Mouse (Mus musculus) cerebellum, postnatal 25 days (tissue): ENCODE results near the gene 1700001P01Rik.
A peak's percentile ranks its signal among the peaks of the same experiment; 100 is the strongest.
"Not testable (repeated sequence)": the region's sequence is repeated elsewhere in the genome, so short reads cannot be mapped to it uniquely, and the experiment has no call there.

ENCODE experiments used
- DNase-seq, 2 experiments: peaks; one replicate each; pipeline ENCODE4 v3.0.0; 2021; ENCODE audit warnings: mixed read lengths in 2 of 2

Gene 1700001P01Rik

DNA sequence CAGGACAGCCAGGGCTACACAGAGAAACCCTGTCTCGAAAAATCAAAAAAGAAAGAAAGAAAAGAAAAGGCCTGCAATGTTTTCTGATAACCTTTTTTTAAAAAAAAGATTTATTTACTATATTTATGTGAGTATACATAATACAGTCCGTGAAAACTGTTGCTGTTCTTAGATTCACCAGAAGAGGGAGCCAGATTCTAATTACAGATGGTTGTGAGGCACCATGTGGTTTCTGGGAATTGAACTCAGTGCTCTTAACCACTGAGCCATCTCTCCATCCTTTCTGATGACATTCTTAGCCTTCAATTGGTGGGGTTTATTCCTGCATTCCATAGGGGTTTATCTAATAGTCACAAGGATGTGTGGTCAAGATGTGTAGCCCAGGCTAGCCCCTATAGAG lies 17.4 kb upstream of the 1700001P01Rik start:
- peak in 1 of 2 experiments; percentile 56 for DNase-seq

DNA sequence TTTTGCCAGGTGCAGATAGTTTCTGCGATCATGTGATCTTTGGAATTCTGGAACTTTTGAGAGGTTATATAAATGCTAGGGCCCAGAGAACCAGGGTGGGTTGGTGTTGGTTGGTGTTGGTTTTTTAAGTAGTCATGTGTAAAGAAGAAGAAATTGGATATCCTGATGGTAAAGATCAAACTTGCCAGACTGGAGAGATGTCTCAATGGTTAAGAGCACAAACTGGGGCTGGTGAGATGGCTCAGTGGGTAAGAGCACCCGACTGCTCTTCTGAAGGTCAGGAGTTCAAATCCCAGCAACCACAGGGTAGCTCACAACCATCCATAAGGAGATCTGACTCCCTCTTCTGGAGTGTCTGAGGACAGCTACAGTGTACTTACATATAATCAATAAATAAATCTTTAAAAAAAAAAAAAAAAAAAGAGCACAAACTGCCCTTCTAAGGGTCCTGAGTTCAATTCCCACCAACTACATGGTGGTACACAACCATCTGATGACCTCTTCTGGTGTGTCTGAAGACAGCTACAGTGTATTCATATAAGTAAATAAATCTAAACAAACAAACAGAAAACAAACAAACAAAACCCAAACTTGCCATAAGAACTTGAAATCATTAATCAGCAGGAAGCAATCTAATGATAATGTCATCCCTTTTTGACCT lies 15.2 kb upstream of the 1700001P01Rik start:
- not testable (repeated sequence) for DNase-seq

DNA sequence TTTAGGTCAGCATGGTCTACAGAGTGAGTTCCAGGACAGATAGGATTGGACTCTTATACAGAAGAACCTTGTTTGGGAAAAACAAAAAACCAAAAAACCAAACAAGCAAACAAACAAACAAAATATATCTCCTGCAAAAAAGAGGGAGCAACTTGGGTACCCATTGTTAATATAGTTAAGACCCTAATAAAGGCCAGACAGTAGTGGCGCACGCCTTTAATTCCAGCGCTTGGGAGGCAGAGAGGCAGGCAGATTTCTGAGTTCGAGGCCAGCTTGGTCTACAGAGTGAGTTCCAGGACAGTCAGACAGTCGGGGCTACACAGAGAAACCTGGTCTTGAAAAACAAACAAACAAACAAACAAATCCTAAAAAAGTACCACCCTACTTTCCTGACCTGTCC lies 14.0 kb upstream of the 1700001P01Rik start:
- no peak for DNase-seq

DNA sequence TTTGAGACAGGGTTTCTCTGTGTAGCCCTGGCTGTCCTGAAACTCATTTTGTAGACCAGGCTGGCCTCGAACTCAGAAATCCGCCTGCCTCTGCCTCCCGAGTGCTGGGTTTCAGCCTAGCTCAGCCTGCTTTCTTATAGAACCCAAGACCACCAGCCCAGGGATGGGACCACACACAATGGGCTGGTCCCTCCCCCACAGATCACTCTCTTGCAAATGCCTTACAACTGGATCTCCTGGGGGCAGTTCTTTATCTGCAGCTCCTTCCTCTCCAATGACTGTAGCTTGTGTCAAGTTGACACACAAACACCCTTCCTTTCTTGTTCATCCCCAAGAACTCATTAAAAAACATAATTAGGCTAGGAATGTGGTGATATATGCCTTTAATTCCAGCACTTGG lies 12.2 kb upstream of the 1700001P01Rik start:
- DNase-seq = no peak

DNA sequence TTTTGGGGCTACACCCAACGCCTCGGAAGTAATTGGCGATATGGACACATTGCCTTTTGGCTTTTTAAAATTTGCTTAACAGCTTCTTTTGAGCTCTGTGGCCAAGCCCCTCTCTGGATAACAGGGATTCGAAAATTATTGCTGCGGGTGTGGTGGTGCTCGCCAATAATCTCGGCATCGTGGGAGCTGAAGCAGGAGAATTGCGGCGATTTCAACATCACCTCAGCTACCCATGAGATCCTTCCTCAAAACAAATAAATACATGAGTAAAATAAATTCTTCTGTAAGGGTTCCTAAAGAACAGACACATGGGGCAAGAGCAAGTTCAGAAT lies 6.8 kb upstream of the 1700001P01Rik start:
- DNase-seq = no peak

DNA sequence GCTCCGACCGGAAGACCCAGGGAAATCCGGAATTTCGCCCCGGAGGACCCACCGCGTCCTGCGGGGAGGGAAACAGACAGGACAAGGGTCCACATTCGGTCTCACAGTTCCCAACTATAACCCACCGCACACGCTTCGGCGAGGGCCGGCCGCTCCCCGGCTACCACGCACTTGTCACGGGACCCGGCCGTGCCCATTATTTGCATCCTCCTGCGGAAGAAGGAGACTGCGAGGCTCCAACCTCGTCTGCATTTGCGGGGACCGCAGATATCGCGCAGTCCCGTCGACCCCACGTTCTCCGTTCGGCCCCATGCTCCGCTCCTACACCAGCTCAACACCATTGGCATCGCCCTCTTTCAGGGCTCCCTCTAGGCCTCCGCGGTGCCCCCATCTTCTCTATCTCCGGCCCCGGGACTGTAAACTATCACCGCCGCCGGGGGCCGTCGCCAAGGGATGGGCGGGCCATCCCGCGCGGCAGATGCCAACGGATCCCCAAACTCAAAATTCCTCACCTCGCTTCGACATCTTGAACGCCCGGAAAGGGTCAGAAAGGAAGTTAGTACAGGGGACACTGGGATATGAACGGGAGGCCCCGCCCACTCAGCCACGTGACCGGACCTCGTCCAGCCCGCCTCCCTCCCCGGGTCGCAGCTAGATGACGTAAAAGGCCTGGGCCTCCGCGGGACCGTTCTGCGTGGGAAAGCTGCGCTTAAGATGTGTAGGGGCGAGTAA lies 6.3 kb upstream of the 1700001P01Rik start, which contains the start of gene Rpl23:
Gene Rpl23 (minus strand): TSS at position 606 of the 732 bp plus-strand sequence.
- peak; percentile 100 for DNase-seq

DNA sequence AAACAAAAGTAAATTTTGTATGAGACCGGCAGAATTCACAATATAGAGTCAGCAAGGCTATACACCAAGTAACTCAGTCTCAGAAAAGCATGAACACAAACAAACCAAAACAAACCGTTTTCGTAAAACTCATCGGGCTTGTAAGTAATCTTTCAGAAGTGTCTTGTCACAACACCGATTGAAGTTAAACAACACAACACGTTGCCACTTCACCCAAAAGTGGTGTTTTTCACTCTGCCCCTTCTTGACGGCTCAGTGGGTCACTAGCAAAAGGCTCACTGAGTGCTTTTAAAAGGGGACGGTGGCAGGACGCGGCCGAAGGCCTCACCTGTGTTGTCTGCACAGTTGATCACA lies 5.7 kb upstream of the 1700001P01Rik start:
- no peak for DNase-seq

DNA sequence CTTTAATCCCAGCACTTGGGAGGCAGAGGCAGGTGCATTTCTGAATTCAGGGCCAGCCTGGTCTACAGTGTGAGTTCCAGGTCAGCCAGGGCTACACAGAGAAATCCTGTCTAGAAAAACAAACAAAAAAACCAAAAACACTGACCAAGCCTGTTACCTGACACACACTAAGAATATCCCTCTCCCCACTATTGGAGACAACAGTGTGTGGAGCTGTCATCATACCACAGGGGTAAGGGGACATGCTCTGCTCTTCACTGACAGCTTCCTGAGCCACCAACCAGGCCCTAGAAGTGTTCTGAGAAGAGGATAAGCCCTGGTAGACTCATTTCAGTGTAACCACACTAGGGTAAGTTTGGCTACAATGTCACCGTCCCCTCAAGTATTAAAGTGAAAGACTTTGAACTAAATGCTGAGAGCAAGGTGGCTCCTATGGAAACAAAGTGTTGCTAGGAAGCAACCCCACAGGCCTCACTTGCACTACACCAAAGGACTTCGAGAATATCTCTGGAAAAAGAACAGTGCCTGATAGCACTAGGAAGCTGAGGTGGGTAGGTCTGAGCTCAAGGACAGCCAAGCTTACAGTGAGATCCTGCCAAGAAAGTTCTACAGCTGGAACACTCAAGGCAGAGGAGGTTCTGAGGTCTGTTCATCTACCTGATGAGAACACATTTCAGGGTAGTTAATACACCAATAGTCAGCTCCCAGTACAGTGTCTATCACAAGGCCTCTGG lies 4.4 kb upstream of the 1700001P01Rik start:
- no peak for DNase-seq

DNA sequence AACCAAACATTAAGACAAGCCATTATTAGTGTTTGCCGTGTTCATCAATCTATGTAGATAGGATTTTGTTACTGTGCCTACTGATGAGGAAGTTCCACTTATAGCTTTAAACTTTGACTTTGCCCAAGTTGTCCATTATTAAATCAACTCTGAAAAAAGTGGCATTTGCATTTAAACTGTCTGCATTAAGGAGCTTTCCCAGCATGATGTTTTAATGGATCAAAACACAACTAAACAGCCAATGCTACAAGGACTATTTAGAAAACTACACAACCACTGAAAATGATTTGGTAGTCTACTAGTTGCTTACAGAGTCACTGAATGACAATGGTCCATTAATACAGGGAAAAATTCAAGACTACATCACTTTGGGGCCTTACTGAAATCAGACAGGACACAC lies 3.2 kb upstream of the 1700001P01Rik start:
- DNase-seq = no peak

DNA sequence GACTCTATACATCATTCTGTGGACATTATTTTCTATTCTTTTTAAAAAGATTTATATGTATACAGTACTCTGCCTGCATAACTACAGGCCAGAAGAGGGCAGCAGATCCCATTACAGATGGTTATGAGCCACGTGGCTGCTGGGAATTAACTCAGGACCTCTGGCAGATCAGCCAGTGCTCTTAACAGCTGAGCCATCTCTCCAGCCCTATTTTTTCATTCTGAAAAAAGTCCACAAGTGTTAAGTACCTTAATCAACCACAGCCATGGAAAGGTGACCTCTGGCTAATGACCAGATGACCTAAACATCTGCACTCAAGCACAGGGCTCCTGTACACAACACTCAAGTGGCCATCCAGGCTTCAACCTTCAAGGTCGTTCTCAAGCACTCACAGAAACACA lies 1.4 kb upstream of the 1700001P01Rik start:
- peak in 1 of 2 experiments; percentile 25 for DNase-seq

DNA sequence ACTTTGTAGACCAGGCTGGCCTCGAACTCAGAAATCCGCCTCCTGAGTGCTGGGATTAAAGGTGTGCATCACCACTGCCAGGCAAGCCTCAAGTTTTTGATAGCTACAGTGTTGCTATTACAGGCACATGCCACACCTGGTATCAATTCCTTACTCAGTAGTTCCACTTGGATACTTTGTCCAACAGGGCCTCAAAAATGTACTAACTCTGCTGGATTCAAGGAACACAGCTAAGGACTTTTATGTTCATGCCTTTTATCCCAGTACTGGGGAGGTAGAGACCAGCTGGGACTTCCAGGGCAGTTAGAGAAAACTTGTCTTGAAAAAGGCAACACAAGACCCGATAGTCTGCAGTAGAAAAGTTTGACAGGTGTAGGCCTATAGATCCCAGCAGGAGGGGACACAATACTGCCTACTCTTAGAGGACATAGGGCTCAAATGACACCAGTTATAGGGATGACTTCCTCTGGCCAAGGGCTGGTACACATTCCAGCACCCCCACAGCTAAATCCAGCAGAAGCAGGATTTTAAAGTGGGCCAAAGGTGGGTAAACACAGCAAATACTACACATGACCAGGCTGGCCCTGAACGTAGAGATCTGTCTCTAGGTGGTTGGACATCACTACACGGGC lies 895 bp upstream of the 1700001P01Rik start:
- DNase-seq = no peak

DNA sequence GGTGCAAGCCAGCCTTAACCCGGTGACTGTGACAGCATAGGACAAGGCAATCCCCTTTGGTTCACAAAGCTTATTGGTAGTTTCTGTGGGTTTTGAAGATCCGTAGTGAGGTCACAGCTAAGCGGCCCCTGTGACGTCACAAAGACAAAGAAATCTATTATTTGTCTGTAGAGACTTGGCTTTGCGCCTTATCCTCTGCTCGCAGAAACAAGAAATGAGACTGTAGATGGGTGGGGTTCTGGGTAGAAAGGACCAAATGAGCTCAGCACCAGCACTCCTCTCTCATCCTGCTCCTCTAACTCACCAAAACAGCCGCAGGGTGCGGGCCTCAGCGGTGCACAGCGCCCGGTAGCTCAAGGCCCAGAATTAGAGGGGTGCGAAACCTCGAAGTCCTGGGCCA lies 532 bp downstream of the 1700001P01Rik start:
- no peak for DNase-seq

DNA sequence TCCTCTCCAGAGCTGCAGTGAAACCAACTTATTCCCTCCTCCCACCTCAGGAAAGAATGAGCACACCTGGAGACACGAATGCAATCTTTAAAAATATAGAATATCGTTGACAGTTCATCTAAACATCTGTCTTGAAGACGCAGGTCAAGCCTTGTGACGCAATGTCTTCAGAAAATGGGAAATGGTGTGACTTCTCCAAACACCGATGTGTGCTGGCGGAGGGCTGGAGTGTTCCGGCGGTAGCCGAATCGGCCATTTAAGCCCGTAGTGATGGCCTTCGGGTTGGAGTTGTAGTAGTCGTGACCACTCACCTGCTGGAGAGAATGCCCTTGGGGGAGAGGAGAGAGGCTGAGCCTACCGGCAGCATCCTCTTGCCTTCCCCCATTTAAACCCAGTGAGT lies 4.3 kb downstream of the 1700001P01Rik start:
- DNase-seq = no peak

DNA sequence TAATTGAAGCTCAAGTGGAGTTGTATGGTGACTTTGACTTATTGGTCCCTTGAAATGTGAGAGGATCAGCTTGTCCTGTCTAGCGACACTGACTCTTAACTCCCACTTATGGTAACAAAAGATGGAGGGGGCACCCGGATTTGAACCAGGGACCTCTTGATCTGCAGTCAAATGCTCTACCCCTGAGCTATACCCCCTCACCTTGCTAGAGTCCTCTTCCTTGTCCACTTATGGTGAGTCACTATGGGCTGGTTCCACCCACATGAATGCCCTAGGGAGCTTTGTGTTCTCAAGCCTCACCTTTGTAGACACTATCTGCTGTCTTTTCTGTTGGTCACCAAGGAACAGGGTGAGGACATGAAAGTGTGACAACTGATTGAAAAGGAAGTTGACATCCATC lies 6.0 kb downstream of the 1700001P01Rik start:
- peak in 1 of 2 experiments; percentile 25 for DNase-seq

DNA sequence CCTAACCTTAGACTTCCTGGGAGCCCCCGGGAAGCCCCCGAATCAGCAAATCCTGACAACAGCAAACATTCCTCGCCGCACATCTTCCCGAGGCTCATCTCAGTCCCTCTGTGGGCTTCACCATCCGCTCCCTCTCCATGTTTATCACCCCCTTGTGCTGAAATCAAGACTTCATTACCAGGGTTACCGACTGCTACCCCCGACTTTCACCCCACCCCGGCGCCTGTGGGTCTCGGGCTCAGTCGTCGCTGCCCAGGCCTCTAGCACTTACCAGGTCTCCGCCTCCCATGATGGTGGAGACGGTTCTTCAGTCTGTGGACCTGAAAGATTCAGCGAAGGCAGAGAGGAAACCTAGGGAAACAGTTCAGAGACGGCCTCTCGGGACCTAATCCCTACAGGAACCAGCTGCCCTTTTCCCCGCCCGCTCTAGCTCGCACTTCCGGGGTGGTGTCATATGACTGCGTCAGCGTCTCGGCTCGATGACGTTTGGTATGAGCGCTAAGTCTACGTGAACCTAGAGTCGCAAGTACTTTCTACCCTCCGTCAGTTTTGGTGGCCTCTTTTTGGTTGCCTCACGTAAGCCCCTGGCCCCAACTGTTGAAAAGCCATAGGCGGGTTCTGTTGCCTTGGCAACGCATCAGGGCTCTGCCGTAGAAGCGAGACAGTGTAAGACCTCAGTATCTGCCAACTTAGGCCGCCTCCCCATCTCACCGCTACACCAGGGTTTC lies 9.4 kb downstream of the 1700001P01Rik start, which contains the start of gene Cwc25:
Gene Cwc25 (minus strand): TSS at position 403 of the 728 bp plus-strand sequence.
- peak; percentile 96 to 97 for DNase-seq

DNA sequence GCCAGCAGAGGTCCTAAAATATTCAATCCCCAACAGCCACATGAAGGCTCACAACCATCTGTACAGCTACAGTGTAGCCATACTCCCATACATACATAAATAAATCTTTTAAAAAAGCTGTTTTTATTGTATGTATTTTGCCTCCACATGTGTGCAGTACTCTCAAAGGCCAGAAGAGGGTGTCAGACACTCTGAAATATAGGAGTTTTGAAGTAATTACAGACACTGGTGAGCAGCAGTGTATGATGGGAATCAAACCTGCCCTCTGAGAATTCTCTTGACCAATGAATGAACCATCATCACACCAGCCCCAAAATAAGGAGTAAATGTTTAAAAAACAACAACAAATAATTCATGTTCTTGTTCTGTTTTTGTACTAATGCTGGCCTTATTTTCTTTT lies 14.1 kb downstream of the 1700001P01Rik start:
- no peak for DNase-seq

DNA sequence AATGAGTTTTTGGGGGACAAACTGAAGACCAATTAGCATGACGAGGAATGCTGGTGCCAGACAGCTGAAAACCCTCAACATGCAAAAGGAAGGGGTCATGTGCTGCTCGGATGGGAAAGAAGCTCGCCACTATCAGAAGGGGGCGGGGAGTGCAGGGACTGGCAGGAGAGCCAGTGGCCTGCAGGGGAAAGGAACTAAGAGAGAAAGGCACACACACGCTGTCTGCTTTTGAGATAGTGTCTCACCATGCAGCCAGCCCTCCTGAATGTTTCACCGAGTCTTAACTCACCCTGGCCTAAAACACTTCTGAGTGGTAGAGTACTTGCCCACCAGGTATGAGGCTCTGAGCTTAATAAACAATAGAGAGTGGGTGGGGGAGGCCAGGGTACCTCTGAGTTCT lies 16.8 kb downstream of the 1700001P01Rik start:
- no peak for DNase-seq

DNA sequence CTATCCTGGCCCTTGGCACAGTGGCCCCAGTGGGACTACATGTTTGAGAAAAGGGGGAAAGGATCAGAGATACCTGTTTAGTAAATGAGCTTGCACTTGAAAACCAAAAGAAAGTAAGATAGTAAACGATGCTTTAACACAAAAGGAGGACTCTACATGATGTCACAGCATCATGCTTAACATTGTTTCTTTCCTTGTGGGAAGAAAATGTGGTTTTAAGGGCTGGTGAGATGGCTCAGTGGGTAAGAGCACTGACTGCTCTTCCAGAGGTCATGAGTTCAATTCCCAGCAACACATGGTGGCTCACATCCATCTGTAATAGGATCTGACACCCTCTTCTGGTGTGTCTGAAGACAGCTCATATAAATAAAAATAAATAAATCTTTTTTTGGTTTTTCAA lies 17.6 kb downstream of the 1700001P01Rik start:
- no peak for DNase-seq

DNA sequence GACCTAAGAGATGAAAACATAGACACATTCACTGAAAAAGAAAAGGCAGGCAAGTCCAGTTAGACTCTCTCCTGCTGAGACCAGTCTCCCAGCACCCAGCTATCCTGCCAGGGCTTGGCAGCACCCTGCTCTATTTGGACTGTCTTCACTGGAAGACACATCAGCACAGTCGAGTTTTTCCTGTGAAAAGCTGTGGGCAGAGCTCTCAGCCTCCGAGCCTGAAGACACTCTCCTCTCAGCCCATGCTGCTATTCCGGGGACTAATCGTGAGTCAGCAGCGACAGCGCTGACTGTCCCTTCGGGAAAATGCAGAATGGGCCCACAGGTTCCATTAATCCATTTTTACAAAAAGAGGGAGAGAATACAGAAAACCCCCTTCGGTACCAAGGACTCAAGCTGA lies 22.4 kb downstream of the 1700001P01Rik start:
- DNase-seq = no peak

DNA sequence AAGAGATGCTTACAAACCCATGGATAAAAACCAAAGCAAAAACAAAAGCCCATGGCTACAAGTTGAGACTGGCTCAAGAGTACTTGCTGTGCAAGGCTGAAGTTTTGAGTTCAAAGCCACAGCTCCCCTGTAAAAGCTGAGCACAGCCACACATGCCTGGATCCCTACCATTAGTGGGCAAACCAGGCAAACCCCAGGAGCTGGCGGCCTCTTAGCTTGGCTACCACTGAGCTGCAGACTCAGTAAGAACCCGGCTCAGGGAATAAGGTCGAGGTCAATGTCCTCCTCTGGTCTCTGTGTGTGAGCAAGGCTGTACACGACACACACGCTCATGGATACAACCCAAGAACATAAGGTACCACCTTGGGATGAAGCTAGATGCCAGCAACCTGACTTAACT lies 27.2 kb downstream of the 1700001P01Rik start:
- DNase-seq = no peak

DNA sequence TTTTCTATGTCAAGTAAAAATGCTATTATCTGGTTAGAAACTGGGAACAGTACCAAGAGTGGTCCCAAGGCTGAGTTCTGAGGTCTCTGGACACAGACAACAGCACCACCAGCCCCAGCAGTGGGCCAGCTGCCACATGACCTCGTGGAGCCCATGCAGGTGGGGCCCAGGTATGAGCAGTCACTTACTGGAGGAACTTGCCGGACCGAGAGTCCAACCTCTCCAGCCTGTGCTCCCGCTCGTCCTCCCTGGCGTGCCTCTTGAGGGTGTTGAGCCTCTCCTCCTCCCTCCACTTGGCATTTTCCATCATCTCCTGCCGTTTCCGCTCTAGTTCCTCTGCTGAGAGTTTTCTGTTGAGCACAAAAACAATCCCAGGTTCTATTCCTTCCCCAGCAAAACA lies 27.9 kb downstream of the 1700001P01Rik start:
- DNase-seq = no peak

DNA sequence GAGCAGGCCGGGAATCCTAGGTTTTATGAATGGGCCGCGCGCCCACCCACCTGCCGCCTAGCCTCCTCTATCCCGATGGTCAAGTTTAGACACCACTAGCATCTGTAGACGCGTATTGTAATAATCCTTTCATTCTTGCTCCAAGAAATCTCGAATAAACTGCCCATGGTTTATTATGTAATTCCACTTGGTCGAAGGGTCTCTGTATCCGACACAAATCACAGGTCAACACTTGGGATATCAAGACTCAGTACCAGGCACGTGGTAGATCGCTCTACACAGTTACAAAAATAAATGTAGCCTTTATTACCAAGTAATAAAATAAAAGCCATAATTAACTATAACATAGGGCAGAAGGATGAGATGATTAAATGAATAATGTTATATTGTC lies 30.4 kb downstream of the 1700001P01Rik start:
- DNase-seq = no peak
